Mouse (Mus musculus) hindbrain, postnatal 0 days (tissue): ENCODE data around the gene Cd7. TPM values are rescaled to one million over a fixed set of nuclear protein-coding genes. Genes with fewer than 3 reads are reported as not detected.
A peak's percentile ranks its signal among the peaks of the same experiment; 100 is the strongest.

Experiments
- ATAC-seq: fragments of 200-750 bp; cut with Nextera tagmentation; 2 replicates; pipeline ENCODE4 v1.8.0; 2017; ENCODE audit warnings: mild to moderate bottlenecking, moderate TSS enrichment, moderate library complexity
- DNase-seq: peaks from one replicate; pipeline ENCODE4 v3.0.0-alpha.2; 2015; ENCODE audit warnings: low spot score
- H3K27ac ChIP-seq: fragments of 300-500 bp; sonication (generic); 2 replicates; pipeline ENCODE4 v1.5.1; 2014; ENCODE audit warnings: mild to moderate bottlenecking
- H3K27me3 ChIP-seq: fragments of 300-500 bp; sonication (generic); 2 replicates; pipeline ENCODE4 v1.6.1; 2014; ENCODE audit warnings: low read length, mixed read lengths; ENCODE audit not compliant: insufficient read depth
- H3K36me3 ChIP-seq: fragments of 300-500 bp; sonication (generic); 2 replicates; pipeline ENCODE4 v1.6.1; 2014; ENCODE audit warnings: low read length, mixed read lengths; ENCODE audit not compliant: insufficient read depth
- H3K4me1 ChIP-seq: fragments of 300-500 bp; sonication (generic); 2 replicates; pipeline ENCODE4 v1.6.1; 2014; ENCODE audit warnings: antibody characterized with exemption, low read length, mixed read lengths; ENCODE audit not compliant: insufficient read depth
- H3K4me2 ChIP-seq: fragments of 300-500 bp; sonication (generic); 2 replicates; pipeline ENCODE4 v1.6.1; 2014; ENCODE audit warnings: low read depth, mild to moderate bottlenecking, low read length, moderate library complexity, mixed read lengths
- H3K4me3 ChIP-seq: fragments of 300-500 bp; sonication (generic); 2 replicates; pipeline ENCODE4 v1.5.1; 2014; ENCODE audit warnings: low read length
- H3K9ac ChIP-seq: fragments of 300-500 bp; sonication (generic); replicated peaks from 2 replicates; pipeline ENCODE4 v1.6.1; 2014; ENCODE audit warnings: mild to moderate bottlenecking, low read length, moderate library complexity, mixed read lengths
- H3K9me3 ChIP-seq: fragments of 300-500 bp; sonication (generic); 2 replicates; pipeline ENCODE4 v1.6.1; 2016; ENCODE audit warnings: low read length, mixed read lengths
- CTCF ChIP-seq: IDR thresholded peaks from 2 replicates; pipeline ENCODE4 v1.5.1; 2016; ENCODE audit warnings: antibody characterized with exemption, control low read depth, low read depth
- WGBS: fragments of 180-500 bp; shearing (Covaris S2); extraction: QIAGEN DNeasy Blood & Tissue Kit; methylation state at CpG from one replicate; pipeline ENCODE4 v1.1.7; 2014; 5-methylcytosine and 5-hydroxymethylcytosine counted together
- polyA plus RNA-seq: library from polyadenylated mRNA; unstranded; fragments of >200 nt; fragmentation: Nextera tagmentation; extraction: Ambion mirVana; gene quantifications from 2 replicates; pipeline ENCODE4 v1.2.1, GENCODE M21; 2015
- total RNA-seq: library from RNA; depleted of rRNA; stranded (reverse); fragments of >200 nt; gene quantifications from 2 replicates; pipeline ENCODE4 v1.2.3, GENCODE M21; 2014

The Cd7 gene
- total and polyA plus RNA-seq, 2 experiments from 2014 or later = not detected

- Histone ChIP-seq H3K4me3 (no peak overlapping the region), H3K4me2 (no peak overlapping the region), H3K9me3 (no peaks in the 10 kb centered on the region), H3K27me3 (no peaks in the 10 kb centered on the region), H3K36me3 (no peaks in the 10 kb centered on the region), H3K4me1 (peaks cover 16% of the 10 kb centered on the region), H3K9ac (no peak overlapping the region), H3K27ac (no peak overlapping the region)
- ATAC-seq = no peak
- WGBS = 30% methylated on average over 5 of the region's 5 CpGs
- no peak for TF ChIP-seq CTCF
- DNase-seq = peak; percentile 15
Observed at GRCm38 (mm10) chr11:120993586-120993985, 45.6 kb downstream of the Cd7 start.

GRCm38 (mm10) chr11:120993080-120993479 is 46.1 kb downstream of the Cd7 start:
- WGBS = 95% methylated on average over 3 of the region's 3 CpGs
- TF ChIP-seq CTCF = no peak

GRCm38 (mm10) chr11:120991791-120992190 is 47.4 kb downstream of the Cd7 start:
- peak overlapping the region; percentile 87 for H3K4me2 ChIP-seq
- no peaks in the 10 kb centered on the region for H3K36me3 ChIP-seq
- peak overlapping the region; percentile 85 for H3K4me3 ChIP-seq
- peaks cover 20% of the 10 kb centered on the region for H3K4me1 ChIP-seq
- peak overlapping the region; percentile 96 for H3K27ac ChIP-seq
- no peak for TF ChIP-seq CTCF
- 71% methylated on average over 3 of the region's 3 CpGs for WGBS
- peak overlapping the region; percentile 99 for H3K9ac ChIP-seq
- no peaks in the 10 kb centered on the region for H3K27me3 ChIP-seq
- H3K9me3 ChIP-seq = no peaks in the 10 kb centered on the region
- ATAC-seq = no peak; the same call in 1 of the 2 replicates
- peak; percentile 11 for DNase-seq

More at GRCm38 (mm10) chr11:120993080-120993479, 46.1 kb downstream of the Cd7 start:
- Histone ChIP-seq H3K36me3 (no peaks in the 10 kb centered on the region), H3K4me3 (no peak overlapping the region), H3K4me1 (peaks cover 20% of the 10 kb centered on the region), H3K4me2 (no peak overlapping the region), H3K9ac (no peak overlapping the region), H3K27ac (no peak overlapping the region), H3K9me3 (no peaks in the 10 kb centered on the region), H3K27me3 (no peaks in the 10 kb centered on the region)
- ATAC-seq (no peak), DNase-seq (no peak)

GRCm38 (mm10) chr11:120990951-120991526 is 48.2 kb downstream of the Cd7 start, which contains the start of gene Csnk1d:
Gene Csnk1d (minus strand): TSS chr11:120991330.
- peak; percentile 97 for DNase-seq
- Histone ChIP-seq H3K9ac (peak within 1 kb of the TSS; percentile 99), H3K36me3 (no peaks in the 10 kb centered on the region; the same call in 1 of the 2 replicates), H3K27me3 (no peaks in the 10 kb centered on the region), H3K9me3 (no peaks in the 10 kb centered on the region), H3K27ac (peak within 1 kb of the TSS; percentile 96), H3K4me2 (peak within 1 kb of the TSS; percentile 87), H3K4me3 (peak within 1 kb of the TSS; percentile 85), H3K4me1 (peaks cover 20% of the 10 kb centered on the region)
- ATAC-seq = peak; percentile 94
- 1% methylated on average over 57 of the region's 59 CpGs for WGBS
- TF ChIP-seq CTCF = no peak

- no peaks in the 10 kb centered on the region; the same call in 1 of the 2 replicates for H3K36me3 ChIP-seq
- 1% methylated on average over 26 of the region's 35 CpGs for WGBS
- peaks cover 20% of the 10 kb centered on the region for H3K4me1 ChIP-seq
- peak overlapping the region; percentile 96 for H3K27ac ChIP-seq
- H3K9me3 ChIP-seq = no peaks in the 10 kb centered on the region
- TF ChIP-seq CTCF = no peak
- H3K4me2 ChIP-seq = peak overlapping the region; percentile 87
- H3K9ac ChIP-seq = peak overlapping the region; percentile 99
- peak overlapping the region; percentile 85 for H3K4me3 ChIP-seq
- no peaks in the 10 kb centered on the region for H3K27me3 ChIP-seq
- DNase-seq (peak; percentile 38), ATAC-seq (peak; percentile 48; the same call in 1 of the 2 replicates)
Observed at GRCm38 (mm10) chr11:120990126-120990781, 49.0 kb downstream of the Cd7 start.

- peak overlapping the region; percentile 85 for H3K4me3 ChIP-seq
- H3K4me1 ChIP-seq = peaks cover 20% of the 10 kb centered on the region
- H3K27me3 ChIP-seq = no peaks in the 10 kb centered on the region
- 21% methylated on average over 1 of the region's 1 CpGs for WGBS
- DNase-seq (no peak), ATAC-seq (no peak)
- TF ChIP-seq CTCF = no peak
- peak overlapping the region; percentile 87 for H3K4me2 ChIP-seq
- H3K36me3 ChIP-seq = no peaks in the 10 kb centered on the region; the same call in 1 of the 2 replicates
- no peak overlapping the region for H3K27ac ChIP-seq
- H3K9me3 ChIP-seq = no peaks in the 10 kb centered on the region
- peak overlapping the region; percentile 99 for H3K9ac ChIP-seq
Observed at GRCm38 (mm10) chr11:120989523-120989922, 49.7 kb downstream of the Cd7 start.
